Mouse (Mus musculus) ES-E14 (cell line): ENCODE data around the gene Gm10644. TPM values are rescaled to one million over a fixed set of nuclear protein-coding genes. Genes with fewer than 3 reads are reported as not detected.
A peak's percentile ranks its signal among the peaks of the same experiment; 100 is the strongest.

ENCODE experiments used
- DNase-seq: peaks from one replicate; pipeline ENCODE4 v3.0.0-alpha.2; 2013; ENCODE audit warnings: low read depth, low spot score
- H3K27ac ChIP-seq: 2 replicates; pipeline ENCODE4 v1.5.1; 2012; ENCODE audit warnings: low read depth, mild to moderate bottlenecking, low read length, moderate library complexity, mixed read lengths; ENCODE audit not compliant: poor library complexity, insufficient read depth, severe bottlenecking
- H3K36me3 ChIP-seq: 2 replicates; pipeline ENCODE4 v1.6.1; 2012; ENCODE audit warnings: mild to moderate bottlenecking, low read length, moderate library complexity, mixed read lengths; ENCODE audit not compliant: control insufficient read depth, poor library complexity, insufficient read depth, severe bottlenecking
- H3K4me1 ChIP-seq, 2 experiments: fragments of 150-350 bp in 1 of 2; sonication (generic) in 1 of 2; 2 replicates each; pipeline ENCODE4 v1.6.1; 2012; ENCODE audit warnings: low read length in 2 of 2, mild to moderate bottlenecking in 1 of 2, mixed read lengths in 1 of 2; ENCODE audit not compliant: control insufficient read depth in 2 of 2, insufficient read depth in 2 of 2, poor library complexity in 1 of 2
- H3K4me3 ChIP-seq, 2 experiments: fragments of 150-350 bp in 1 of 2; sonication (generic) in 1 of 2; 2 replicates each; pipeline ENCODE4 v1.5.1; 2012; ENCODE audit warnings: low read length in 2 of 2, low read depth in 1 of 2, mild to moderate bottlenecking in 1 of 2, mixed read lengths in 1 of 2; ENCODE audit not compliant: insufficient read depth in 1 of 2, poor library complexity in 1 of 2, severe bottlenecking in 1 of 2
- H3K9ac ChIP-seq: 2 replicates; pipeline ENCODE4 v1.6.1; 2012; ENCODE audit warnings: low read depth, mild to moderate bottlenecking, low read length, mixed read lengths; ENCODE audit not compliant: poor library complexity, insufficient read depth, severe bottlenecking
- H3K9me3 ChIP-seq: fragments of 150-350 bp; sonication (generic); 2 replicates; pipeline ENCODE4 v1.6.1; 2012; ENCODE audit warnings: low read depth, mild to moderate bottlenecking, low read length; ENCODE audit not compliant: control insufficient read depth, insufficient read depth
- CHD2 ChIP-seq: IDR thresholded peaks from 2 replicates; pipeline ENCODE4 v1.6.1; 2014; ENCODE audit warnings: mild to moderate bottlenecking, low read depth, low read length, inconsistent platforms
- HCFC1 ChIP-seq: IDR thresholded peaks from 2 replicates; pipeline ENCODE4 v1.6.1; 2012; ENCODE audit warnings: low read length, inconsistent platforms, borderline replicate concordance; ENCODE audit not compliant: insufficient read depth
- MAFK ChIP-seq: IDR thresholded peaks from 2 replicates; pipeline ENCODE4 v1.6.1; 2014; ENCODE audit warnings: mild to moderate bottlenecking, low read depth, low read length, inconsistent platforms; ENCODE audit not compliant: insufficient read depth
- ZC3H11A ChIP-seq: IDR thresholded peaks from 2 replicates; pipeline ENCODE4 v1.6.1; 2012; ENCODE audit warnings: low read depth, mild to moderate bottlenecking, inconsistent platforms, low read length, borderline replicate concordance
- ZNF384 ChIP-seq: IDR thresholded peaks from 2 replicates; pipeline ENCODE4 v1.6.1; 2012; ENCODE audit warnings: low read depth, low read length, inconsistent platforms
- in situ Hi-C, 2 experiments: fragments of 600-800 bp; cut with MboI; formaldehyde crosslinking; loops; one replicate each; pipeline ENCODE4 v1.15.1; 2025; ENCODE audit warnings: low sequenced_read_pairs in 2 of 2, inconsistent platforms in 1 of 2; ENCODE audit not compliant: unreplicated experiment in 2 of 2
- total RNA-seq: library from RNA; depleted of rRNA; stranded (reverse); fragments of 300-350 nt; gene quantifications from 2 replicates; pipeline ENCODE4 v1.2.3, GENCODE M21; 2012; rRNA removed

The Gm10644 gene
- 1.8 and 3.1 TPM in 2 replicates for total RNA-seq

DNA sequence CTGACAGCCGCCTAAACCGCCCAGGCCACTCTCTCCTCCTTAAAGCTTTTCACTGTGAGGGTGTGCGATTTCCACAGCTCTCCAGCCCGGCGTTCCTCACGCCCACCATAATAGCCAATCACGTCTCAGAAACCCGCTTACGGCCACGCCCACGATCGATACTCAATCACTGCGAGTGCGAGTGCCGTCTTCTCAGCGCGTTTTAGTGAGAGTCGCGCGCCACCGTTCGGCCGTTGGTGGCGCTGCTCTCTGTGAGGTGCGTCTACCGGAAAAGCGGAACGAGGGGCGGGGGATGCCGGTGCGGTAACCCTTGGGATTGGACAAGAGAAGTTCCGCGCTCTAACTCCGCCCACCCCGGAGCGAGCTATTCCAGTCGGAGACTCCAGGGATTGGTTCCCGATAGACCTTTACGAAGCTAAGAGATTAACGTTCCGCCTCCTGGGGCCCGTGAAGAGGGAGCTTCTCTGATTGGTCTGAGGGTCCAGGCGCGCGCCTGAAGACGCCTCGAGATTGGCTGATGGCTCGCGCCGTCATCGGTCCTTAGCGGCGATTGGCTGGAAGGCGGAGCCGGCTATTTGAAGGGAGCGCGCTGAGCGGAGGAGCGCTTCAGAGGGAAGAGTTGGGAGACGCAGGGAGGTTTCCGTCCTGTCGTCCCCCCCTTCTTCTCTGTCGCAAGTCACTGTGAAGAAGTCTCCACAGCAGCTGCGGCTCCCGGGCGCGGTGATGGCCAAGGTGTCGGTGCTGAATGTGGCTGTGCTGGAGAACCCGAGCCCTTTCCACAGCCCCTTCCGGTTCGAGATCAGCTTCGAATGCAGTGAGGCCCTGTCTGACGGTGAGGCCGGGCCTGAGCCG is at the start of gene Gm10644, which contains the start of gene Asf1b:
Gene Gm10644 (minus strand): TSS at position 100 of the 852 bp plus-strand sequence.
Gene Asf1b (plus strand): TSS at position 402 of the 852 bp plus-strand sequence.
- peak; percentile 100 for DNase-seq
- Histone ChIP-seq H3K4me3 (peak within 1 kb of the TSS; percentile 84 to 95), H3K4me1 (peaks cover 3 to 5% of the 10 kb centered on the region in 2 experiments; a peak in 2 of 4 replicates), H3K27ac (0 out of 2 replicates have a peak within 1 kb of the TSS, but pooled peaks have one; percentile 9), H3K36me3 (peaks cover 2% of the 10 kb centered on the region; the same call in 1 of the 2 replicates), H3K9me3 (no peaks in the 10 kb centered on the region), H3K9ac (peak within 1 kb of the TSS; percentile 90)
- in situ Hi-C loops, result no loop called here
- no peak for TF ChIP-seq HCFC1
- peak; percentile 57; the same call in 1 of the 2 replicates for TF ChIP-seq CHD2
- no peak for TF ChIP-seq ZC3H11A

DNA sequence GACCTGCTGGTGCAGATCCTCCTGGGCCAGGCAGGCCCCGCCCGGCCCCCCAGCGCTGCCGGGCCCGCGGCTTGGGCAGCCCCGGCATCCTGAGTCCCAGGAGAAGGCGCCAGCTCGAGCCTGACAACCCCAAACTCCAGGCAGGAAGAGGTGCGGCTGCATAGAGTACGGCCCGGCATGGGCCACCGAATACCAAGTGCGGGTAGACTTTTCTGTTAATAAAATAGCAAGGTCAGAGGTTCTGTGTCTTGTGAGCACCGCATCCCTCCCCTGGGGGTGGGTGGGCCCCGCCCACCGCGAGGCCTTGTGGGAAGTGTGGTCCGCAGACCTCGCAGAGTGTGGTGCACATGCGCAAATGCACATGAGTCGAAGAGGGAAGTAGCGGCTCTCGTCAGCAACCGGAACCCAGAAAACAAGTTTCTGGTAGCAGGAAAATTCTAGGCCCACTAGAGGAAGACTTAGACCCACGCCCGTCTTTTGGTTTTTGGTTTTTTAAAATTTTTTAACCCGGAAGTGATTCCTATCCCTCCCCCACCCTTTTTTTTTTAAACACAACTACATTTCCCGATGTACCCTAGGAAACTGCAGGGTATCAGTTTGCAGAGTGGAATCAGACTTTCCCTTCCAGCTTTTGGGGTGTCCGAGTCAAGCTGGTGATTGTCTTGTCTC is 49.7 kb upstream of the Gm10644 start:
- H3K36me3 ChIP-seq, result peaks cover 13% of the 10 kb centered on the region
- peaks cover 13 to 14% of the 10 kb centered on the region in 2 experiments for H3K4me1 ChIP-seq
- DNase-seq, result peak; percentile 87
- H3K9me3 ChIP-seq, result no peaks in the 10 kb centered on the region
- in situ Hi-C loops, result no loop called here
- H3K9ac ChIP-seq, result peak overlapping the region; percentile 70
- TF ChIP-seq ZNF384, result peak; percentile 94
- TF ChIP-seq CHD2, result peak; percentile 73; the same call in 1 of the 2 replicates
- no peak for TF ChIP-seq MAFK
- no peak for TF ChIP-seq ZC3H11A
- peak; percentile 89 for TF ChIP-seq HCFC1
- peak overlapping the region; percentile 61 for H3K27ac ChIP-seq
- peak overlapping the region; percentile 69 to 76 for H3K4me3 ChIP-seq

DNA sequence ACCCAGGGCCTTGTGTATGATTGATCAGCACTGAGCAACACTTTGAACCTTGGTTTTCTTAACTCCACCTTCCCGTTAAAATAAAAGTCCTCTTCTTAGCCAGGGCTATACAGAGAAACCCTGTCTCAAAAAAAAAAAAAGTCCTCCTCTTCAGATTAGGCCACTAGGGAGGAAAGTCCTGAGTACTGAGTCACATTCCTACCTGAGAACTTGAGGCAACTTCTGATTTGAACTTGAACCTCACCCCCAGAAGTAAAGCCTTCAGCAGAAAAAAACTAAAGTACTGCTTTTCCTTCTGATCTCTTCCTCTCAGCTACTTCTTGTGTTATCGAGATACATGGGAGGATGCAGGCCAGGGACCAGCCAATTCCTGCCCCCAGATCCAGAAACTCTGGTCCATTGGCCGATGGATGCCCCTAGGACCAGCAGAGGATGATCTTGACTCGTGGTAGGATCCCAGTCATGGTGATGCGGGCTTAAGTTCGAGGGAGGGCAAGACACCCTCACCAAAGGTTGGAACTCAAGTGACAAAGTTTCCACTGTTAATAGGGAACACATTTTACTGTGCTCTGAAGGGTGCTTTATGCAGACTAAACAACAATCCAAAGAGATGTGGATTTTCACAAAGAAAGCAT is 48.7 kb upstream of the Gm10644 start:
- Histone ChIP-seq H3K9ac (no peak overlapping the region; the same call in 1 of the 2 replicates), H3K27ac (no peak overlapping the region), H3K36me3 (peaks cover 21% of the 10 kb centered on the region), H3K4me3 (peak overlapping the region; percentile 69 to 76; a peak in 3 of 4 replicates), H3K9me3 (no peaks in the 10 kb centered on the region), H3K4me1 (peaks cover 14 to 18% of the 10 kb centered on the region in 2 experiments)
- TF ChIP-seq CHD2 (no peak), ZC3H11A (no peak), MAFK (no peak), ZNF384 (peak; percentile 86)
- no peak for DNase-seq
- in situ Hi-C loops, result no loop called here

DNA sequence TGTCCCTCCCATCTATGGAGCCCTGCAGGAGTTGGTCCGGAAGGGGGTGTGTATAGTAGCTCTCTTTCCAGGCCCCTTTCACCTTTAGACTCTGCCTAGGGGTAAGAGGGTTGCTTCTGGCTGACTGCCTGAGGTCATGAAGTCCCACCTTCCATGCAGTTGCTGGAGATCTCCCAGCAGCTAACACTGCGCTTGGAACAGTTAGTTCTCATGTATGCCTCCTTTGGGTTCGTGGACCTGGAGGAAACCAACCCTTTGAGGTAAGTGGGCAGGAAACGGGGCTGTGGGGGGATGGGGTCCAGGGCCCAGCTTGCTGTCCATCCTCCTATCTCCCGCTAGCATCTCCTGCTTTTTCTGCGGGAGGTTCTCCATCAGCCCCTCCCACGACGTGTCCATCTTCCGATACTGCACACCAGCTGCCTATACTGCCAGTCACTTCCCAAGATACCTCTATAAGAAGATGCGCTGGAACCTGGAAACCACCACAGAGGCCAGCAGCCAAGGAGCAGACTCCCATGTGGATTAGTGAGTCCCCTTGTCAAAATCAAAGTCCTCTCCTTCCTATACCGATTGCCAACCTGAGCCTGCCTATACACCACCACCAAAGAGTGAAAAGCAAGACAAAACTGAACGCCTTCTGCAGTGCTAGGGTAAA is 48.1 kb upstream of the Gm10644 start:
- Histone ChIP-seq H3K36me3 (peaks cover 21% of the 10 kb centered on the region), H3K9ac (no peak overlapping the region), H3K4me1 (peaks cover 15 to 18% of the 10 kb centered on the region in 2 experiments), H3K9me3 (no peaks in the 10 kb centered on the region), H3K4me3 (no peak overlapping the region; a peak in 1 of 4 replicates), H3K27ac (no peak overlapping the region)
- in situ Hi-C loops, result no loop called here
- no peak for TF ChIP-seq ZC3H11A
- no peak for TF ChIP-seq CHD2
- no peak for TF ChIP-seq MAFK
- no peak for TF ChIP-seq ZNF384
- no peak for TF ChIP-seq HCFC1
- DNase-seq, result no peak
